Mouse (Mus musculus): ENCODE data around the gene Lmo7. TPM values are rescaled to one million over a fixed set of nuclear protein-coding genes. Genes with fewer than 3 reads are reported as not detected.

Lmo7 gene
- total RNA-seq, 1 experiment: 19.4 TPM

DNA sequence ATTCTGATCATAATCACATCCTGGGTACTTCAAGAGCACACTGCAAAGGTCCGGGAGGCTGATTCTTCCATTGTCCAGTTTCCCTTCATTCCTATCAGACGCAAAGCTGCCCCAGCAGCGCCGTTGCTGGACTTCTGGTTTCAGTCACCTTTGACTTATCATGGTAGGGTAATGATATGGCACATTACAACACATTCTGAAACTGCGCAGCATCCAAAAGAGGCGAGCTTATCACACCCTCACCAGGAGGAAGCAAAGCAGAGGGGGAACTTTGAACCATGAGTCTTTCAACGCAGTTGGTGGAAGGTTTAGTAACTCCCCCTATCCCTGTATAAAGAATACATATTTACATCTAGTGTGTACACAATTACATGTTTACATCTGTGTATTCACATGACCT, 117.8 kb downstream of the Lmo7 start:
- DNase-seq (ENCODE audit: low read depth, low spot score): no peak
- 0 out of 4 replicates have a peak, but pooled peaks cover 0 to 2% of the 10 kb centered on the region in 2 experiments for H3K4me1 ChIP-seq (ENCODE audit: control insufficient read depth in 2 of 2, insufficient read depth in 2 of 2, low read length in 2 of 2, poor library complexity in 1 of 2)
- no peak overlapping the region for H3K27ac ChIP-seq (ENCODE audit: insufficient read depth, low read depth, low read length, poor library complexity, severe bottlenecking)
- no peaks in the 10 kb centered on the region for H3K9me3 ChIP-seq (ENCODE audit: control insufficient read depth, insufficient read depth, low read depth, low read length)
- H3K36me3 ChIP-seq (ENCODE audit: control insufficient read depth, insufficient read depth, low read length, poor library complexity, severe bottlenecking): no peaks in the 10 kb centered on the region
- TF ChIP-seq MAFK (IDR thresholded peaks at IDR 0.05; ENCODE audit: insufficient read depth, low read depth, low read length) (no peak), CHD2 (IDR thresholded peaks at IDR 0.05; ENCODE audit: low read depth, low read length) (no peak), HCFC1 (IDR thresholded peaks at IDR 0.05; ENCODE audit: borderline replicate concordance, insufficient read depth, low read length) (no peak), ZC3H11A (IDR thresholded peaks at IDR 0.05; ENCODE audit: borderline replicate concordance, low read depth, low read length) (no peak), ZNF384 (IDR thresholded peaks at IDR 0.05; ENCODE audit: low read depth, low read length) (no peak)
- no peak overlapping the region for H3K4me3 ChIP-seq (ENCODE audit: insufficient read depth in 1 of 2, low read depth in 1 of 2, low read length in 2 of 2, poor library complexity in 1 of 2, severe bottlenecking in 1 of 2)
- in situ Hi-C loops (cut with MboI; ENCODE audit: low sequenced_read_pairs in 2 of 2, unreplicated experiment in 2 of 2): no loop called here
- no peak overlapping the region for H3K9ac ChIP-seq (ENCODE audit: insufficient read depth, low read depth, low read length, poor library complexity, severe bottlenecking)

DNA sequence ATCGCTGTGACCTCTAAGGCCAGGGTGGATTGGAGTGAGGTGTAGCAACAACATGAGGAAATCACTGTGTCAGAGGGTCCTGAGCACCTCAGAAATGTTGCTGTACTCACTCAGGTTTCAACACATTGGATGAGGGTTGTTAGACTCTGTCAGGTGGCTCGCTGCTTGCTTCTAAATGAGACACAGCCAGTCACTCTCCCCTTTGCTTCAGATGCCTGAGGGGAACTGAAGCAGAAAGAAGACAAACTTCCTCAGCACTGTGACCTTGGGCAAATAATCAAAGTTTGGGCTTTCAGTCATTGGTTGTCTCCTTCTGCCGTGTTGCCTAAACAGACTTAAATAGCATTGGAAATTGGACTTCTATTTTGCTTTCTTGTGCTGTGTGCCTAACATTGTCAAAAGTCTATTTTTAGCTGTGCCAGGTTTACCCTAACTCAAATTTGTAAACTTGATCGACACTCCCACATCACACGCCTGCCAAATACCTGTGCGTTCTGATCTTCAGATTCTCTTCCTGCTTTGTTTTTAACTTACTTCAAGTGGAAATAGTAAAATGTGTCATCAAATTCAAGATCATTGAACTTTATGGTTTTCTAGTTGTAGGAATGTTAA, 122.9 kb downstream of the Lmo7 start:
- peaks cover 0 to 3% of the 10 kb centered on the region in 2 experiments; a peak in 1 of 4 replicates for H3K4me1 ChIP-seq (ENCODE audit: control insufficient read depth in 2 of 2, insufficient read depth in 2 of 2, low read length in 2 of 2, poor library complexity in 1 of 2)
- H3K27ac ChIP-seq (ENCODE audit: insufficient read depth, low read depth, low read length, poor library complexity, severe bottlenecking): no peak overlapping the region
- in situ Hi-C loops (cut with MboI; ENCODE audit: low sequenced_read_pairs in 2 of 2, unreplicated experiment in 2 of 2): no loop called here
- no peak for DNase-seq (ENCODE audit: low read depth, low spot score)
- H3K36me3 ChIP-seq (ENCODE audit: control insufficient read depth, insufficient read depth, low read length, poor library complexity, severe bottlenecking): no peaks in the 10 kb centered on the region
- H3K9me3 ChIP-seq (ENCODE audit: control insufficient read depth, insufficient read depth, low read depth, low read length): no peaks in the 10 kb centered on the region
- H3K4me3 ChIP-seq (ENCODE audit: insufficient read depth in 1 of 2, low read depth in 1 of 2, low read length in 2 of 2, poor library complexity in 1 of 2, severe bottlenecking in 1 of 2): no peak overlapping the region
- TF ChIP-seq ZNF384 (IDR thresholded peaks at IDR 0.05; ENCODE audit: low read depth, low read length) (no peak), CHD2 (IDR thresholded peaks at IDR 0.05; ENCODE audit: low read depth, low read length) (no peak), ZC3H11A (IDR thresholded peaks at IDR 0.05; ENCODE audit: borderline replicate concordance, low read depth, low read length) (no peak), HCFC1 (IDR thresholded peaks at IDR 0.05; ENCODE audit: borderline replicate concordance, insufficient read depth, low read length) (no peak), MAFK (IDR thresholded peaks at IDR 0.05; ENCODE audit: insufficient read depth, low read depth, low read length) (no peak)
- H3K9ac ChIP-seq (ENCODE audit: insufficient read depth, low read depth, low read length, poor library complexity, severe bottlenecking): no peak overlapping the region

DNA sequence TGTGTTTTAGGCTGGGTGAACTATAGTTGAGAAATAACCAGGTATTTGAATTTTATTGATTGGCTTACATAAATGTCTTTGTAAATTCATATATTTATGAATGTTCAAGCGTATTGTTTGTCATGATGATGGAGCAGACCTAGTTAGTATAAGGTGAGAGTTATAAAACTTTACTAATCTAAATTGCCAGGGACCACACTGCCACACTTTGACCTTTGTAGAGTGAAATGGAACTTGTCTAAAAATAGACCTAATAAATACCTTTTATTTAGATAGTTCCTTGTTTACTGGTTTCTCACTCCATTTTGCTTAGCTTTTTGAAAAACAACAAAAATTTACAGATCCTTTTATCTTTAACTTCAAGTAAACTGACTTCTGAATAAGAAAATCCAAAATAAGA, 123.5 kb downstream of the Lmo7 start:
- peaks cover 0 to 3% of the 10 kb centered on the region in 2 experiments; a peak in 1 of 4 replicates for H3K4me1 ChIP-seq (ENCODE audit: control insufficient read depth in 2 of 2, insufficient read depth in 2 of 2, low read length in 2 of 2, poor library complexity in 1 of 2)
- H3K4me3 ChIP-seq (ENCODE audit: insufficient read depth in 1 of 2, low read depth in 1 of 2, low read length in 2 of 2, poor library complexity in 1 of 2, severe bottlenecking in 1 of 2): no peak overlapping the region
- in situ Hi-C loops (cut with MboI; ENCODE audit: low sequenced_read_pairs in 2 of 2, unreplicated experiment in 2 of 2): no loop called here
- DNase-seq (ENCODE audit: low read depth, low spot score): no peak
- TF ChIP-seq ZC3H11A (IDR thresholded peaks at IDR 0.05; ENCODE audit: borderline replicate concordance, low read depth, low read length) (no peak), ZNF384 (IDR thresholded peaks at IDR 0.05; ENCODE audit: low read depth, low read length) (no peak), CHD2 (IDR thresholded peaks at IDR 0.05; ENCODE audit: low read depth, low read length) (no peak), HCFC1 (IDR thresholded peaks at IDR 0.05; ENCODE audit: borderline replicate concordance, insufficient read depth, low read length) (no peak), MAFK (IDR thresholded peaks at IDR 0.05; ENCODE audit: insufficient read depth, low read depth, low read length) (no peak)
- no peaks in the 10 kb centered on the region for H3K36me3 ChIP-seq (ENCODE audit: control insufficient read depth, insufficient read depth, low read length, poor library complexity, severe bottlenecking)
- no peaks in the 10 kb centered on the region for H3K9me3 ChIP-seq (ENCODE audit: control insufficient read depth, insufficient read depth, low read depth, low read length)
- H3K9ac ChIP-seq (ENCODE audit: insufficient read depth, low read depth, low read length, poor library complexity, severe bottlenecking): no peak overlapping the region
- no peak overlapping the region for H3K27ac ChIP-seq (ENCODE audit: insufficient read depth, low read depth, low read length, poor library complexity, severe bottlenecking)

DNA sequence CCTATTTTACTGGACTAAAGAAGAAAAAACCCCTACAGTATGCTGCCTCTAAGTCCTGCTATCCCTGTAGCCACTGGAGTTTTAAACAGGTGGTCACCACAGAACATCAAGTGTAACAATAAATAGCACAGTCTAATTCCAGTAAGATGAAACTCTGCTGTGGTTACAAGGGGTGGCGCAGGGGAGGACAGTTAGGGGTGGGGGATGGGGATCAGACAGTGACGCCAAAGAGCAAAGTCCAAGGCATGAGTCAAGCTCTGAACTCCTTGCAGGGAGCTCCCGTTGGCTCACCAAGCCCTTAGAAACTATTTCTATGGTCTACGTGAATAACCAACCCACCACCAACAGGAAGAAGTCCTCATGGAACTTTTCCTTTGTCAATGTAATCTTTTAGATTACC, 124.0 kb downstream of the Lmo7 start:
- in situ Hi-C loops (cut with MboI; ENCODE audit: low sequenced_read_pairs in 2 of 2, unreplicated experiment in 2 of 2): no loop called here
- Histone ChIP-seq H3K4me3 (ENCODE audit: insufficient read depth in 1 of 2, low read depth in 1 of 2, low read length in 2 of 2, poor library complexity in 1 of 2, severe bottlenecking in 1 of 2) (no peak overlapping the region), H3K36me3 (ENCODE audit: control insufficient read depth, insufficient read depth, low read length, poor library complexity, severe bottlenecking) (no peaks in the 10 kb centered on the region), H3K4me1 (ENCODE audit: control insufficient read depth in 2 of 2, insufficient read depth in 2 of 2, low read length in 2 of 2, poor library complexity in 1 of 2) (peaks cover 0 to 3% of the 10 kb centered on the region in 2 experiments; a peak in 1 of 4 replicates), H3K9me3 (ENCODE audit: control insufficient read depth, insufficient read depth, low read depth, low read length) (no peaks in the 10 kb centered on the region), H3K27ac (ENCODE audit: insufficient read depth, low read depth, low read length, poor library complexity, severe bottlenecking) (no peak overlapping the region), H3K9ac (ENCODE audit: insufficient read depth, low read depth, low read length, poor library complexity, severe bottlenecking) (no peak overlapping the region)
- no peak for TF ChIP-seq ZC3H11A (IDR thresholded peaks at IDR 0.05; ENCODE audit: borderline replicate concordance, low read depth, low read length)
- no peak for TF ChIP-seq MAFK (IDR thresholded peaks at IDR 0.05; ENCODE audit: insufficient read depth, low read depth, low read length)
- TF ChIP-seq HCFC1 (IDR thresholded peaks at IDR 0.05; ENCODE audit: borderline replicate concordance, insufficient read depth, low read length): no peak
- TF ChIP-seq ZNF384 (IDR thresholded peaks at IDR 0.05; ENCODE audit: low read depth, low read length): no peak
- no peak for TF ChIP-seq CHD2 (IDR thresholded peaks at IDR 0.05; ENCODE audit: low read depth, low read length)
- DNase-seq (ENCODE audit: low read depth, low spot score): no peak
